In genomic region chr2:160597582-160598281, GRCm38 (mm10) we compare ENCODE assay signal across 8 mouse cellular contexts. TPM values are rescaled to one million over a fixed set of nuclear protein-coding genes. Genes with fewer than 3 reads are reported as not detected.
DNase-seq lines count a peak whose midpoint lies in the region; ATAC-seq and TF ChIP-seq lines count a peak whose summit lies in the region.

No protein-coding gene starts in this region.

- H3K4me3 ChIP-seq in bone marrow macrophage, adult 2 months (ENCODE audit: insufficient read depth, low read length): no peak overlapping the region
- no peak overlapping the region for H3K4me3 ChIP-seq in embryonic fibroblast, embryonic 13.5 days (ENCODE audit: insufficient read depth, low read length)
- H3K4me3 ChIP-seq in heart, embryonic 16.5 days (ENCODE audit: low read length): no peak overlapping the region
- H3K4me3 ChIP-seq in liver, embryonic 12.5 days: no peak overlapping the region
- H3K4me3 ChIP-seq in stomach, embryonic 14.5 days (ENCODE audit: low read depth, low read length): no peak overlapping the region

- TF ChIP-seq CTCF in bone marrow macrophage, adult 2 months (IDR thresholded peaks at IDR 0.05; ENCODE audit: low read depth, low read length): peak; percentile 97
- peak; percentile 91 for TF ChIP-seq CTCF in embryonic fibroblast, embryonic 13.5 days (IDR thresholded peaks at IDR 0.05; ENCODE audit: borderline replicate concordance, insufficient read depth, low read length)

- DNase-seq in kidney, postnatal 10 days: peak; percentile 80
- DNase-seq in natural killer cell, adult 2 months (ENCODE audit: low spot score in 2 of 2): peak; percentile 33 to 63

- WGBS in heart, embryonic 16.5 days: 35% methylated on average over 12 of the region's 12 CpGs
- WGBS in liver, embryonic 12.5 days (ENCODE audit: insufficient replicate concordance): 33% methylated on average over 12 of the region's 12 CpGs
- 35% methylated on average over 12 of the region's 12 CpGs for WGBS in stomach, embryonic 14.5 days

- peak; percentile 89 for ATAC-seq in CD4-positive, CD25-positive, alpha-beta regulatory T cell, adult 4 months
- ATAC-seq in heart, embryonic 16.5 days (replicated peaks; ENCODE audit: extremely low read depth, insufficient read depth, low FRiP score): peak; percentile 72
- ATAC-seq in liver, embryonic 12.5 days: peak; percentile 43; the same call in 1 of the 2 replicates
- ATAC-seq in stomach, embryonic 14.5 days (ENCODE audit: insufficient number of reproducible peaks, insufficient read depth, low FRiP score, low read depth): peak; percentile 62; the same call in 1 of the 2 replicates

- no peaks in the 10 kb centered on the region for H3K36me3 ChIP-seq in heart, embryonic 16.5 days (ENCODE audit: control insufficient read depth, insufficient read depth)
- no peaks in the 10 kb centered on the region for H3K36me3 ChIP-seq in liver, embryonic 12.5 days
- H3K36me3 ChIP-seq in stomach, embryonic 14.5 days (ENCODE audit: control insufficient read depth, insufficient read depth, low read length): no peaks in the 10 kb centered on the region

- no peak overlapping the region for H3K27ac ChIP-seq in bone marrow macrophage, adult 2 months (ENCODE audit: insufficient read depth, low read depth, low read length)
- no peak overlapping the region for H3K27ac ChIP-seq in embryonic fibroblast, embryonic 13.5 days (ENCODE audit: insufficient read depth, low read length)
- no peak overlapping the region for H3K27ac ChIP-seq in heart, embryonic 16.5 days (ENCODE audit: low read length)
- H3K27ac ChIP-seq in liver, embryonic 12.5 days: no peak overlapping the region
- no peak overlapping the region for H3K27ac ChIP-seq in stomach, embryonic 14.5 days (ENCODE audit: low read length)

- no peak for TF ChIP-seq POLR2A in bone marrow macrophage, adult 2 months (IDR thresholded peaks at IDR 0.05; ENCODE audit: borderline replicate concordance, low read depth, low read length)
- no peak for TF ChIP-seq POLR2A in embryonic fibroblast, embryonic 13.5 days (IDR thresholded peaks at IDR 0.05; ENCODE audit: low read depth, low read length)

- no peaks in the 10 kb centered on the region for H3K9me3 ChIP-seq in heart, embryonic 16.5 days (replicated peaks; ENCODE audit: control insufficient read depth, low read length)
- no peaks in the 10 kb centered on the region for H3K9me3 ChIP-seq in liver, embryonic 12.5 days (replicated peaks)
- H3K9me3 ChIP-seq in stomach, embryonic 14.5 days (ENCODE audit: control insufficient read depth, low read depth, low read length): no peaks in the 10 kb centered on the region

- no peaks in the 10 kb centered on the region for H3K4me1 ChIP-seq in bone marrow macrophage, adult 2 months (ENCODE audit: control insufficient read depth, insufficient read depth, low read length)
- H3K4me1 ChIP-seq in embryonic fibroblast, embryonic 13.5 days (ENCODE audit: control insufficient read depth, insufficient read depth, low read length): no peaks in the 10 kb centered on the region
- no peaks in the 10 kb centered on the region for H3K4me1 ChIP-seq in heart, embryonic 16.5 days (ENCODE audit: control insufficient read depth, insufficient read depth, low read length)
- peaks cover 24% of the 10 kb centered on the region for H3K4me1 ChIP-seq in liver, embryonic 12.5 days
- no peaks in the 10 kb centered on the region for H3K4me1 ChIP-seq in stomach, embryonic 14.5 days (ENCODE audit: control insufficient read depth, insufficient read depth, low read length)

- H3K27me3 ChIP-seq in heart, embryonic 16.5 days (ENCODE audit: control insufficient read depth, insufficient read depth, low read length): no peaks in the 10 kb centered on the region
- peaks cover 13% of the 10 kb centered on the region; the same call in 1 of the 2 replicates for H3K27me3 ChIP-seq in liver, embryonic 12.5 days (replicated peaks)
- no peaks in the 10 kb centered on the region for H3K27me3 ChIP-seq in stomach, embryonic 14.5 days (ENCODE audit: control insufficient read depth, insufficient read depth, low read length)

- H3K9ac ChIP-seq in heart, embryonic 16.5 days (ENCODE audit: low read length): no peak overlapping the region
- no peak overlapping the region for H3K9ac ChIP-seq in liver, embryonic 12.5 days
- H3K9ac ChIP-seq in stomach, embryonic 14.5 days (replicated peaks; ENCODE audit: low read depth, low read length): no peak overlapping the region

- peak overlapping the region; percentile 38; the same call in 1 of the 2 replicates for H3K4me2 ChIP-seq in heart, embryonic 16.5 days (ENCODE audit: low read depth, low read length)
- no peak overlapping the region for H3K4me2 ChIP-seq in liver, embryonic 12.5 days
- no peak overlapping the region for H3K4me2 ChIP-seq in stomach, embryonic 14.5 days (replicated peaks; ENCODE audit: low read depth, low read length)

RNA-seq across cellular contexts. Expression of gene Top1, which starts 48.0 kb away (rescaled TPM):
- 10 to 100 TPM; 73.9 to 91.0 TPM for polyA plus RNA-seq in CD4-positive, CD25-positive, alpha-beta regulatory T cell, adult 4 months (2017; shearing (Covaris generic))
- 42.9 and 43.3 TPM in 2 replicates for polyA plus RNA-seq in bone marrow macrophage, adult 2 months (2012; ENCODE audit: insufficient read depth, insufficient read length, missing spikeins)
- polyA plus RNA-seq in embryonic fibroblast, embryonic 13.5 days (2011; ENCODE audit: insufficient read length, low read depth, missing spikeins): 64.6 and 78.4 TPM in 2 replicates
- 44.3 and 48.7 TPM in 2 replicates for polyA plus RNA-seq in heart, embryonic 16.5 days (2015; fragmentation: Nextera tagmentation; extraction: Ambion mirVana)
- 83.7 and 87.7 TPM in 2 replicates for polyA plus RNA-seq in liver, embryonic 12.5 days (2016; fragmentation: Nextera tagmentation; extraction: Ambion mirVana)
- polyA plus RNA-seq in stomach, embryonic 14.5 days (2014; fragmentation: Nextera tagmentation; extraction: Ambion mirVana): 78.6 and 88.5 TPM in 2 replicates
